Mouse (Mus musculus) small intestine, adult 2 months (tissue): ENCODE results near the gene Kbtbd12.

Source experiments
- CTCF ChIP-seq: fragments of 200-500 bp; IDR thresholded peaks from 2 replicates; pipeline ENCODE4 v1.5.1; 2012; ENCODE audit warnings: low read depth, mild to moderate bottlenecking, control low read depth, inconsistent platforms, low read length, moderate library complexity, mixed read lengths; ENCODE audit not compliant: insufficient replicate concordance, insufficient read length; ENCODE audit errors: extremely low read depth
- POLR2A ChIP-seq: fragments of 200-500 bp; IDR thresholded peaks from 2 replicates; pipeline ENCODE4 v1.6.1; 2012; ENCODE audit warnings: low read depth, mild to moderate bottlenecking, control low read depth, inconsistent platforms, low read length, moderate library complexity

DNA sequence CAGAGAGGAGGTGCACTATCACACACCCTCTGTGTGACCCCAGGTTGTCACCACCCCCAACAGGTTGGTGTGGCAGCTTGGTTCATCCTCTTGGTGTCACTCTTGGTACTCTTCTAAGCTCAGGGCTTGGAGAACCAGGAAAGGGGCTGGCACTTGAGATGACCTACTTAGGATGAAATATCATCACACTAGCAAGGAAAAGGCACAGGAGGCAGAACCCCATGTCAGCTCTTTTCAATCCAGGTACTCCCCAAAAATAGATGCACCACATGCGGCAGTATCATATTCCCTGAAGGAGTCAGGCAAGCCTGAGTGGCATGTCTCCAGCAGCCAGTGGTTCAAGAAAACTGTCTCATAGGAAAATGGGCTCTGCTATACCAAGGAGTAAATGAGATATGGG is 79.7 kb downstream of the Kbtbd12 start:
- TF ChIP-seq POLR2A (no peak), CTCF (no peak)
